Mouse (Mus musculus): Measurements from ENCODE around the gene Wwox. TPM values are rescaled to one million over a fixed set of nuclear protein-coding genes. Genes with fewer than 3 reads are reported as not detected.
A peak's percentile ranks its signal among the peaks of the same experiment; 100 is the strongest.

Wwox gene
- polyA plus RNA-seq, 1 experiment from 2014 or later = 10.2 TPM

- H3K9me3 ChIP-seq (replicated peaks) = no peaks in the 10 kb centered on the region
- peak overlapping the region; percentile 21; the same call in 1 of the 2 replicates for H3K9ac ChIP-seq
- H3K27ac ChIP-seq = no peak overlapping the region
- H3K4me3 ChIP-seq = peak overlapping the region; percentile 17
- H3K27me3 ChIP-seq = 0 out of 2 replicates have a peak, but pooled peaks cover 4% of the 10 kb centered on the region
- H3K36me3 ChIP-seq (ENCODE audit: poor library complexity, severe bottlenecking) = no peaks in the 10 kb centered on the region
- WGBS = 10% methylated on average over 17 of the region's 17 CpGs
- H3K4me2 ChIP-seq = peak overlapping the region; percentile 52
- no peak; the same call in 1 of the 2 replicates for ATAC-seq
- H3K4me1 ChIP-seq = peaks cover 20% of the 10 kb centered on the region
Observed at GRCm38 (mm10) chr8:114731260-114732140, 292.0 kb downstream of the Wwox start.

GRCm38 (mm10) chr8:114743185-114743915 is 303.9 kb downstream of the Wwox start:
- H3K36me3 ChIP-seq (ENCODE audit: poor library complexity, severe bottlenecking) = no peaks in the 10 kb centered on the region
- no peak for ATAC-seq
- 33% methylated on average over 12 of the region's 12 CpGs for WGBS

GRCm38 (mm10) chr8:114746373-114746772 is 306.9 kb downstream of the Wwox start:
- Histone ChIP-seq H3K27me3 (0 out of 2 replicates have a peak, but pooled peaks cover 3% of the 10 kb centered on the region), H3K36me3 (ENCODE audit: poor library complexity, severe bottlenecking) (no peaks in the 10 kb centered on the region), H3K4me3 (no peak overlapping the region), H3K4me1 (peaks cover 20% of the 10 kb centered on the region), H3K27ac (no peak overlapping the region), H3K9me3 (replicated peaks) (no peaks in the 10 kb centered on the region), H3K9ac (no peak overlapping the region), H3K4me2 (no peak overlapping the region)
- 54% methylated on average over 2 of the region's 2 CpGs for WGBS
- ATAC-seq = no peak

More at GRCm38 (mm10) chr8:114743185-114743915, 303.9 kb downstream of the Wwox start:
- peaks cover 14% of the 10 kb centered on the region for H3K9me3 ChIP-seq (replicated peaks)
- H3K9ac ChIP-seq = no peak overlapping the region
- peak overlapping the region; percentile 18; the same call in 1 of the 2 replicates for H3K4me2 ChIP-seq
- no peak overlapping the region for H3K4me3 ChIP-seq
- H3K27me3 ChIP-seq = no peaks in the 10 kb centered on the region
- H3K4me1 ChIP-seq = peaks cover 20% of the 10 kb centered on the region
- H3K27ac ChIP-seq = no peak overlapping the region; the same call in 1 of the 2 replicates

GRCm38 (mm10) chr8:114751376-114752135 is 312.1 kb downstream of the Wwox start:
- Histone ChIP-seq H3K36me3 (ENCODE audit: poor library complexity, severe bottlenecking) (no peaks in the 10 kb centered on the region), H3K9ac (no peak overlapping the region), H3K4me2 (no peak overlapping the region), H3K4me3 (no peak overlapping the region), H3K9me3 (replicated peaks) (no peaks in the 10 kb centered on the region), H3K27ac (no peak overlapping the region), H3K4me1 (no peaks in the 10 kb centered on the region), H3K27me3 (0 out of 2 replicates have a peak, but pooled peaks cover 3% of the 10 kb centered on the region)
- ATAC-seq = no peak
- WGBS = 39% methylated on average over 18 of the region's 18 CpGs

- 86% methylated on average over 2 of the region's 2 CpGs for WGBS
Observed at GRCm38 (mm10) chr8:114759621-114760020, 320.2 kb downstream of the Wwox start.

GRCm38 (mm10) chr8:114768536-114768935 is 329.1 kb downstream of the Wwox start:
- no peak for ATAC-seq
- 91% methylated on average over 3 of the region's 3 CpGs for WGBS
- Histone ChIP-seq H3K27ac (no peak overlapping the region), H3K27me3 (no peaks in the 10 kb centered on the region; the same call in 1 of the 2 replicates), H3K36me3 (ENCODE audit: poor library complexity, severe bottlenecking) (no peaks in the 10 kb centered on the region), H3K4me2 (no peak overlapping the region), H3K9me3 (replicated peaks) (no peaks in the 10 kb centered on the region), H3K9ac (no peak overlapping the region), H3K4me1 (peaks cover 13% of the 10 kb centered on the region), H3K4me3 (no peak overlapping the region)

More at GRCm38 (mm10) chr8:114759621-114760020, 320.2 kb downstream of the Wwox start:
- ATAC-seq = no peak
- H3K27ac ChIP-seq = no peak overlapping the region
- no peak overlapping the region for H3K9ac ChIP-seq
- no peaks in the 10 kb centered on the region for H3K9me3 ChIP-seq (replicated peaks)
- H3K27me3 ChIP-seq = no peaks in the 10 kb centered on the region
- H3K36me3 ChIP-seq (ENCODE audit: poor library complexity, severe bottlenecking) = no peaks in the 10 kb centered on the region
- H3K4me1 ChIP-seq = no peaks in the 10 kb centered on the region
- no peak overlapping the region for H3K4me3 ChIP-seq
- H3K4me2 ChIP-seq = no peak overlapping the region

GRCm38 (mm10) chr8:114770856-114771776 is 331.7 kb downstream of the Wwox start:
- Histone ChIP-seq H3K4me3 (no peak overlapping the region), H3K4me2 (no peak overlapping the region), H3K9me3 (replicated peaks) (no peaks in the 10 kb centered on the region), H3K36me3 (ENCODE audit: poor library complexity, severe bottlenecking) (no peaks in the 10 kb centered on the region), H3K27ac (no peak overlapping the region), H3K27me3 (no peaks in the 10 kb centered on the region; the same call in 1 of the 2 replicates), H3K4me1 (peaks cover 24% of the 10 kb centered on the region), H3K9ac (no peak overlapping the region)
- ATAC-seq = no peak
- 53% methylated on average over 31 of the region's 31 CpGs for WGBS

GRCm38 (mm10) chr8:114772276-114772849 is 332.9 kb downstream of the Wwox start:
- Histone ChIP-seq H3K4me1 (peaks cover 24% of the 10 kb centered on the region), H3K27ac (no peak overlapping the region), H3K9ac (no peak overlapping the region), H3K36me3 (ENCODE audit: poor library complexity, severe bottlenecking) (no peaks in the 10 kb centered on the region), H3K4me3 (no peak overlapping the region), H3K4me2 (no peak overlapping the region), H3K27me3 (no peaks in the 10 kb centered on the region; the same call in 1 of the 2 replicates), H3K9me3 (replicated peaks) (no peaks in the 10 kb centered on the region)
- 48% methylated on average over 1 of the region's 1 CpGs for WGBS
- ATAC-seq = no peak

- peak; percentile 65 for ATAC-seq
- Histone ChIP-seq H3K36me3 (ENCODE audit: poor library complexity, severe bottlenecking) (no peaks in the 10 kb centered on the region), H3K27me3 (no peaks in the 10 kb centered on the region; the same call in 1 of the 2 replicates), H3K4me3 (no peak overlapping the region), H3K9me3 (replicated peaks) (no peaks in the 10 kb centered on the region), H3K4me2 (peak overlapping the region; percentile 14), H3K9ac (no peak overlapping the region), H3K27ac (no peak overlapping the region), H3K4me1 (peaks cover 24% of the 10 kb centered on the region)
- 33% methylated on average over 23 of the region's 23 CpGs for WGBS
Observed at GRCm38 (mm10) chr8:114773461-114774414, 334.3 kb downstream of the Wwox start.

GRCm38 (mm10) chr8:114774415-114774775 is 334.9 kb downstream of the Wwox start:
- peaks cover 24% of the 10 kb centered on the region for H3K4me1 ChIP-seq
- H3K9ac ChIP-seq = no peak overlapping the region
- H3K27ac ChIP-seq = no peak overlapping the region
- H3K36me3 ChIP-seq (ENCODE audit: poor library complexity, severe bottlenecking) = no peaks in the 10 kb centered on the region
- 0 out of 2 replicates have a peak overlapping the region, but pooled peaks have one; percentile 14 for H3K4me2 ChIP-seq
- WGBS = 78% methylated on average over 6 of the region's 6 CpGs
- no peaks in the 10 kb centered on the region for H3K9me3 ChIP-seq (replicated peaks)
- H3K27me3 ChIP-seq = no peaks in the 10 kb centered on the region; the same call in 1 of the 2 replicates
- ATAC-seq = 0 out of 2 replicates have a peak, but pooled peaks have one; percentile 25
- H3K4me3 ChIP-seq = no peak overlapping the region

Data from forebrain, embryonic 13.5 days (tissue).